Comparison of ENCODE assay signal across 7 mouse cellular contexts in the genomic region with DNA sequence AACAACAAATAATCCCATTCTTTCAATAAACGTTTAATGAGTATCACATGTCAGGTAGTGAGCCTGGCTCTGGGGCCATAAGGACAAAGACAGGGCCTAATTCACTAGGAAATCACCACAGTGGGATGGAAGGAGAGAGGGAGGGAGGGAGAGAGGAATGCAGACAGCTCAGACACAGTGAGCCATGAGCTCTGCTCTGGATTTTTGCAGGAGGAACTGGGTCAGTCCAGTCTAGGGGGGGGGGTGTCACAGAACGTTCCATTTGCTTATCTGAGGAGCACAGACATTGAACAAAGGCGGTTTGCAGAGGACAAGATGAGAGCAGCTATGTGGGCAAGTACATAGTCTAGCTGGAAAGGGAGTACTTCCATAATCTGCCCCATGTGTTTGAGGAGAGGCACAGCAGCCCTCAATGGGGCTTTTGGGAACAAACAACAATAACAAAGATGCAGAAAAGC. TPM values are rescaled to one million over a fixed set of nuclear protein-coding genes. Genes with fewer than 3 reads are reported as not detected.
DNase-seq lines count a peak whose midpoint lies in the region; ATAC-seq lines count a peak whose summit lies in the region.

No protein-coding gene starts in this region.

- H3K27ac ChIP-seq in embryonic facial prominence, embryonic 14.5 days (replicated peaks; ENCODE audit: low read depth, low read length) = peak overlapping the region; percentile 33; the same call in 1 of the 2 replicates
- H3K27ac ChIP-seq in intestine, embryonic 15.5 days = 0 out of 2 replicates have a peak overlapping the region, but pooled peaks have one; percentile 32
- peak overlapping the region; percentile 77 for H3K27ac ChIP-seq in neural tube, embryonic 13.5 days (replicated peaks)

- no peak overlapping the region for H3K4me2 ChIP-seq in embryonic facial prominence, embryonic 14.5 days (ENCODE audit: low read depth, low read length)
- H3K4me2 ChIP-seq in intestine, embryonic 15.5 days (replicated peaks) = no peak overlapping the region
- no peak overlapping the region for H3K4me2 ChIP-seq in neural tube, embryonic 13.5 days

- no peaks in the 10 kb centered on the region for H3K36me3 ChIP-seq in embryonic facial prominence, embryonic 14.5 days (ENCODE audit: control insufficient read depth, insufficient read depth, low read length)
- H3K36me3 ChIP-seq in intestine, embryonic 15.5 days = no peaks in the 10 kb centered on the region
- no peaks in the 10 kb centered on the region for H3K36me3 ChIP-seq in neural tube, embryonic 13.5 days

- 0 out of 2 replicates have a peak overlapping the region, but pooled peaks have one; percentile 14 for H3K9ac ChIP-seq in embryonic facial prominence, embryonic 14.5 days (ENCODE audit: low read depth, low read length)
- no peak overlapping the region for H3K9ac ChIP-seq in intestine, embryonic 15.5 days
- no peak overlapping the region for H3K9ac ChIP-seq in neural tube, embryonic 13.5 days

- peak; percentile 53; the same call in 1 of the 2 replicates for ATAC-seq in embryonic facial prominence, embryonic 14.5 days (ENCODE audit: low read depth)
- ATAC-seq in intestine, embryonic 15.5 days = peak; percentile 46; the same call in 1 of the 2 replicates
- peak; percentile 34; the same call in 1 of the 2 replicates for ATAC-seq in neural tube, embryonic 13.5 days (ENCODE audit: low read depth)

- no peak overlapping the region for H3K4me3 ChIP-seq in embryonic facial prominence, embryonic 14.5 days (ENCODE audit: low read depth, low read length)
- no peak overlapping the region for H3K4me3 ChIP-seq in intestine, embryonic 15.5 days (replicated peaks)
- H3K4me3 ChIP-seq in neural tube, embryonic 13.5 days = no peak overlapping the region

- H3K9me3 ChIP-seq in embryonic facial prominence, embryonic 14.5 days (ENCODE audit: control insufficient read depth, low read length) = no peaks in the 10 kb centered on the region
- H3K9me3 ChIP-seq in intestine, embryonic 15.5 days = no peaks in the 10 kb centered on the region
- H3K9me3 ChIP-seq in neural tube, embryonic 13.5 days = no peaks in the 10 kb centered on the region

- 11% methylated on average over 3 of the region's 3 CpGs for WGBS in embryonic facial prominence, embryonic 14.5 days
- WGBS in intestine, embryonic 15.5 days = 21% methylated on average over 3 of the region's 3 CpGs
- WGBS in neural tube, embryonic 13.5 days = 16% methylated on average over 3 of the region's 3 CpGs

- H3K27me3 ChIP-seq in embryonic facial prominence, embryonic 14.5 days (replicated peaks; ENCODE audit: control insufficient read depth, insufficient read depth, low read length) = no peaks in the 10 kb centered on the region
- no peaks in the 10 kb centered on the region for H3K27me3 ChIP-seq in intestine, embryonic 15.5 days (replicated peaks)
- H3K27me3 ChIP-seq in neural tube, embryonic 13.5 days = no peaks in the 10 kb centered on the region

- DNase-seq in right cerebral cortex, postnatal 4 days = peak; percentile 7
- no peak for DNase-seq in right cerebral cortex, postnatal 14 days
- peak; percentile 42 for DNase-seq in embryonic facial prominence, embryonic 14.5 days (ENCODE audit: low spot score)
- DNase-seq in layer of hippocampus, adult 18-20 months (ENCODE audit: low spot score in 2 of 2) = no peak
- DNase-seq in thymus, adult 18-20 months = no peak

- H3K4me1 ChIP-seq in embryonic facial prominence, embryonic 14.5 days (ENCODE audit: control insufficient read depth, insufficient read depth, low read length) = peaks cover 6% of the 10 kb centered on the region; the same call in 1 of the 2 replicates
- peaks cover 4% of the 10 kb centered on the region for H3K4me1 ChIP-seq in intestine, embryonic 15.5 days (replicated peaks)
- peaks cover 22% of the 10 kb centered on the region for H3K4me1 ChIP-seq in neural tube, embryonic 13.5 days (replicated peaks)

RNA-seq across cellular contexts. Expression of gene Fam122a, which starts 24.7 kb away (rescaled TPM):
- 51.5 and 54.0 TPM in 2 replicates for polyA plus RNA-seq in embryonic facial prominence, embryonic 14.5 days (2014; fragmentation: Nextera tagmentation; extraction: Ambion mirVana)
- 44.5 and 50.0 TPM in 2 replicates for polyA plus RNA-seq in intestine, embryonic 15.5 days (2015; fragmentation: Nextera tagmentation; extraction: Ambion mirVana)
- 55.6 and 59.6 TPM in 2 replicates for polyA plus RNA-seq in neural tube, embryonic 13.5 days (2015; fragmentation: Nextera tagmentation; extraction: Ambion mirVana)
- 10 to 100 TPM; 27.2 to 28.9 TPM for total RNA-seq in layer of hippocampus, adult 18-20 months (2021)

Comparison
In these comparisons a context has a peak if more than half of its experiments do, and no peak if none do; other contexts are left out.
1. DNase-seq: peak in right cerebral cortex, postnatal 4 days (single experiment) and embryonic facial prominence, embryonic 14.5 days (single experiment); none in right cerebral cortex, postnatal 14 days (single experiment), layer of hippocampus, adult 18-20 months (0 of 2) and thymus, adult 18-20 months (0 of 2).
2. Peak in every context shown above with its lines, with median percentiles within 50 percentile points of each other: ATAC-seq and H3K27ac ChIP-seq.